Mouse (Mus musculus) megakaryocyte, embryonic 14.5 days (primary cell): ENCODE data around the gene Ildr1. TPM values are rescaled to one million over a fixed set of nuclear protein-coding genes. Genes with fewer than 3 reads are reported as not detected.

Experiments used
- H3K27me3 ChIP-seq: replicated peaks from 2 replicates; pipeline ENCODE3; 2012; ENCODE audit warnings: inconsistent platforms
- H3K36me3 ChIP-seq: replicated peaks from 2 replicates; pipeline ENCODE3; 2012; ENCODE audit warnings: low read length, inconsistent platforms, mixed read lengths
- H3K4me1 ChIP-seq: 2 replicates; pipeline ENCODE4 v1.6.1; 2012; ENCODE audit warnings: inconsistent platforms
- H3K4me3 ChIP-seq: replicated peaks from 2 replicates; pipeline ENCODE3; 2012; ENCODE audit warnings: moderate library complexity, mild to moderate bottlenecking, inconsistent platforms
- H3K9me3 ChIP-seq: 2 replicates; pipeline ENCODE4 v1.6.1; 2012; ENCODE audit warnings: inconsistent platforms
- FLI1 ChIP-seq: IDR thresholded peaks from 2 replicates; pipeline ENCODE4 v1.6.1; 2012; ENCODE audit warnings: low read length, inconsistent platforms, mixed read lengths
- GATA1 ChIP-seq: IDR thresholded peaks from 3 replicates; pipeline ENCODE4 v1.6.1; 2012; ENCODE audit warnings: mixed read lengths, low read length, inconsistent platforms, borderline replicate concordance
- polyA plus RNA-seq: library from polyadenylated mRNA; stranded (reverse); fragments of >175 nt; gene quantifications from 2 replicates; pipeline ENCODE4 v1.2.3, GENCODE M21; 2012; ENCODE audit warnings: low replicate concordance; ENCODE audit not compliant: insufficient read depth

Ildr1 gene
- polyA plus RNA-seq, 1 experiment, result not detected

GRCm38 (mm10) chr16:36666448-36667017, 27.2 kb upstream of the Ildr1 start:
- Histone ChIP-seq H3K9me3 (no peaks in the 10 kb centered on the region), H3K4me3 (no peak overlapping the region), H3K4me1 (no peaks in the 10 kb centered on the region), H3K36me3 (no peaks in the 10 kb centered on the region), H3K27me3 (no peaks in the 10 kb centered on the region)
- TF ChIP-seq GATA1 (no peak), FLI1 (no peak)

GRCm38 (mm10) chr16:36670590-36670989, 23.2 kb upstream of the Ildr1 start:
- TF ChIP-seq GATA1 (no peak), FLI1 (no peak)
- no peak overlapping the region for H3K4me3 ChIP-seq
- H3K9me3 ChIP-seq, result no peaks in the 10 kb centered on the region
- no peaks in the 10 kb centered on the region for H3K27me3 ChIP-seq
- no peaks in the 10 kb centered on the region for H3K36me3 ChIP-seq
- no peaks in the 10 kb centered on the region for H3K4me1 ChIP-seq

- no peak for TF ChIP-seq FLI1
- no peak for TF ChIP-seq GATA1
- H3K36me3 ChIP-seq, result no peaks in the 10 kb centered on the region
- no peaks in the 10 kb centered on the region for H3K9me3 ChIP-seq
- H3K4me3 ChIP-seq, result no peak overlapping the region
- no peaks in the 10 kb centered on the region for H3K27me3 ChIP-seq
- H3K4me1 ChIP-seq, result no peaks in the 10 kb centered on the region
Measured at GRCm38 (mm10) chr16:36673196-36673595, 20.6 kb upstream of the Ildr1 start.

- no peaks in the 10 kb centered on the region for H3K4me1 ChIP-seq
- H3K4me3 ChIP-seq, result no peak overlapping the region
- no peaks in the 10 kb centered on the region for H3K36me3 ChIP-seq
- no peaks in the 10 kb centered on the region for H3K27me3 ChIP-seq
- TF ChIP-seq FLI1 (no peak), GATA1 (no peak)
- no peaks in the 10 kb centered on the region for H3K9me3 ChIP-seq
Measured at GRCm38 (mm10) chr16:36674457-36675204, 19.1 kb upstream of the Ildr1 start.

GRCm38 (mm10) chr16:36675304-36675703, 18.5 kb upstream of the Ildr1 start:
- Histone ChIP-seq H3K4me3 (no peak overlapping the region), H3K36me3 (no peaks in the 10 kb centered on the region), H3K4me1 (no peaks in the 10 kb centered on the region), H3K9me3 (no peaks in the 10 kb centered on the region), H3K27me3 (no peaks in the 10 kb centered on the region)
- TF ChIP-seq FLI1 (no peak), GATA1 (no peak)

GRCm38 (mm10) chr16:36675902-36676301, 17.9 kb upstream of the Ildr1 start:
- Histone ChIP-seq H3K36me3 (no peaks in the 10 kb centered on the region), H3K4me1 (no peaks in the 10 kb centered on the region), H3K27me3 (no peaks in the 10 kb centered on the region), H3K9me3 (no peaks in the 10 kb centered on the region), H3K4me3 (no peak overlapping the region)
- TF ChIP-seq FLI1 (no peak), GATA1 (no peak)

GRCm38 (mm10) chr16:36681829-36682228, 11.9 kb upstream of the Ildr1 start:
- Histone ChIP-seq H3K9me3 (no peaks in the 10 kb centered on the region), H3K27me3 (no peaks in the 10 kb centered on the region)
- TF ChIP-seq FLI1 (no peak), GATA1 (no peak)

GRCm38 (mm10) chr16:36684325-36684918, 9.4 kb upstream of the Ildr1 start:
- Histone ChIP-seq H3K4me1 (no peaks in the 10 kb centered on the region), H3K9me3 (no peaks in the 10 kb centered on the region), H3K4me3 (no peak overlapping the region), H3K36me3 (no peaks in the 10 kb centered on the region), H3K27me3 (no peaks in the 10 kb centered on the region)
- TF ChIP-seq FLI1 (no peak), GATA1 (no peak)

More at GRCm38 (mm10) chr16:36681829-36682228, 11.9 kb upstream of the Ildr1 start:
- Histone ChIP-seq H3K36me3 (no peaks in the 10 kb centered on the region), H3K4me1 (no peaks in the 10 kb centered on the region), H3K4me3 (no peak overlapping the region)

GRCm38 (mm10) chr16:36688076-36688475, 5.7 kb upstream of the Ildr1 start:
- Histone ChIP-seq H3K4me1 (no peaks in the 10 kb centered on the region), H3K4me3 (no peak overlapping the region), H3K36me3 (no peaks in the 10 kb centered on the region), H3K9me3 (no peaks in the 10 kb centered on the region), H3K27me3 (peaks cover 6% of the 10 kb centered on the region)
- no peak for TF ChIP-seq FLI1
- no peak for TF ChIP-seq GATA1

- Histone ChIP-seq H3K4me1 (no peaks in the 10 kb centered on the region), H3K4me3 (no peak overlapping the region), H3K36me3 (no peaks in the 10 kb centered on the region), H3K9me3 (peaks cover 12% of the 10 kb centered on the region; the same call in 1 of the 2 replicates), H3K27me3 (peaks cover 25% of the 10 kb centered on the region)
- TF ChIP-seq FLI1 (no peak), GATA1 (no peak)
Measured at GRCm38 (mm10) chr16:36691484-36691883, 2.3 kb upstream of the Ildr1 start.
